Mouse (Mus musculus) MEL (cell line): ENCODE results near the gene Papola. TPM values are rescaled to one million over a fixed set of nuclear protein-coding genes. Genes with fewer than 3 reads are reported as not detected.

Source experiments
- DNase-seq: peaks from one replicate; pipeline ENCODE4 v3.0.0; 2011; ENCODE audit warnings: low read depth, low spot score
- H3K27ac ChIP-seq: 2 replicates; pipeline ENCODE4 v1.5.1; 2012; ENCODE audit warnings: low read depth, mild to moderate bottlenecking, control low read depth, low read length, moderate library complexity; ENCODE audit not compliant: control insufficient read depth
- H3K27me3 ChIP-seq, 2 experiments: fragments of 150-350 bp in 1 of 2; sonication (generic) in 1 of 2; 2 replicates each; pipeline ENCODE4 v1.6.1; 2012; ENCODE audit warnings: low read length in 2 of 2, mild to moderate bottlenecking in 2 of 2, improper control_type of control experiment in 1 of 2, moderate library complexity in 1 of 2; ENCODE audit not compliant: insufficient read depth in 2 of 2, control insufficient read depth in 1 of 2
- H3K36me3 ChIP-seq, 2 experiments: 2 replicates each; pipeline ENCODE4 v1.6.1; 2012 to 2014; ENCODE audit warnings: low read length in 2 of 2, improper control_type of control experiment in 1 of 2, inconsistent platforms in 1 of 2, mild to moderate bottlenecking in 1 of 2; ENCODE audit not compliant: insufficient read depth in 2 of 2, control insufficient read depth in 1 of 2
- H3K4me1 ChIP-seq, 2 experiments: fragments of 150-350 bp in 1 of 2; sonication (generic) in 1 of 2; 2 replicates each; pipeline ENCODE4 v1.6.1; 2012; ENCODE audit warnings: low read length in 2 of 2, improper control_type of control experiment in 1 of 2, mild to moderate bottlenecking in 1 of 2; ENCODE audit not compliant: insufficient read depth in 2 of 2, control insufficient read depth in 1 of 2
- H3K4me3 ChIP-seq, 2 experiments: fragments of 150-350 bp in 1 of 2; sonication (generic) in 1 of 2; 2 replicates each; pipeline ENCODE4 v1.5.1; 2012; ENCODE audit warnings: low read depth in 2 of 2, low read length in 2 of 2, mild to moderate bottlenecking in 2 of 2, moderate library complexity in 2 of 2, control low read depth in 1 of 2, improper control_type of control experiment in 1 of 2; ENCODE audit not compliant: control insufficient read depth in 1 of 2, insufficient read depth in 1 of 2
- H3K79me2 ChIP-seq: 2 replicates; pipeline ENCODE4 v1.6.1; 2012; ENCODE audit warnings: mild to moderate bottlenecking, low read length, moderate library complexity; ENCODE audit not compliant: control insufficient read depth, poor library complexity, insufficient read depth
- H3K9ac ChIP-seq: 2 replicates; pipeline ENCODE4 v1.6.1; 2012; ENCODE audit warnings: low read depth, mild to moderate bottlenecking, control low read depth, low read length, moderate library complexity; ENCODE audit not compliant: control insufficient read depth, poor library complexity, severe bottlenecking
- H3K9me3 ChIP-seq: fragments of 150-350 bp; sonication (generic); replicated peaks from 2 replicates; pipeline ENCODE4 v1.6.1; 2012; ENCODE audit warnings: mild to moderate bottlenecking, low read length, improper control_type of control experiment, moderate library complexity; ENCODE audit not compliant: insufficient read depth
- CHD2 ChIP-seq: IDR thresholded peaks from 2 replicates; pipeline ENCODE4 v1.6.1; 2011; ENCODE audit warnings: low read length, improper control_type of control experiment
- ELF1 ChIP-seq: IDR thresholded peaks from 2 replicates; pipeline ENCODE4 v1.6.1; 2014; ENCODE audit warnings: low read depth, mild to moderate bottlenecking, inconsistent platforms, low read length, improper control_type of control experiment, moderate library complexity
- KAT2A ChIP-seq: conservative IDR thresholded peaks from 2 replicates; pipeline ENCODE4 v1.6.1; 2012; ENCODE audit warnings: low read depth, low read length, improper control_type of control experiment, inconsistent platforms
- MAFK ChIP-seq: IDR thresholded peaks from 2 replicates; pipeline ENCODE4 v1.6.1; 2011; ENCODE audit warnings: low read depth, mild to moderate bottlenecking, low read length, improper control_type of control experiment, borderline replicate concordance
- MAZ ChIP-seq: IDR thresholded peaks from 2 replicates; pipeline ENCODE4 v1.6.1; 2012; ENCODE audit warnings: low read depth, mild to moderate bottlenecking, inconsistent platforms, low read length, improper control_type of control experiment
- MEF2A ChIP-seq: IDR thresholded peaks from 2 replicates; pipeline ENCODE4 v1.6.1; 2014; ENCODE audit warnings: low read depth, mild to moderate bottlenecking, inconsistent platforms, low read length, improper control_type of control experiment; ENCODE audit not compliant: poor library complexity, insufficient replicate concordance, severe bottlenecking; ENCODE audit errors: extremely low read depth
- POLR2A ChIP-seq, 2 experiments: IDR thresholded peaks; 2 replicates each; pipeline ENCODE4 v1.6.1; 2011 to 2012; ENCODE audit warnings: low read length in 2 of 2, mild to moderate bottlenecking in 2 of 2, control low read depth in 1 of 2, improper control_type of control experiment in 1 of 2, low read depth in 1 of 2, moderate library complexity in 1 of 2; ENCODE audit not compliant: control insufficient read depth in 1 of 2, insufficient read depth in 1 of 2, poor library complexity in 1 of 2
- POLR2AphosphoS5 ChIP-seq: IDR thresholded peaks from 2 replicates; pipeline ENCODE4 v1.6.1; 2012; ENCODE audit warnings: low read depth, borderline replicate concordance, mild to moderate bottlenecking, inconsistent platforms, low read length, moderate library complexity, mixed read lengths
- TAL1 ChIP-seq: IDR thresholded peaks from 2 replicates; pipeline ENCODE4 v1.6.1; 2012; ENCODE audit warnings: mild to moderate bottlenecking, inconsistent platforms, low read length, moderate library complexity, mixed read lengths
- TBP ChIP-seq: IDR thresholded peaks from 2 replicates; pipeline ENCODE4 v1.8.0; 2011; ENCODE audit warnings: low read depth, low read length, improper control_type of control experiment
- USF1 ChIP-seq: IDR thresholded peaks from 2 replicates; pipeline ENCODE4 v1.6.1; 2014; ENCODE audit warnings: low read depth, mild to moderate bottlenecking, inconsistent platforms, low read length, improper control_type of control experiment, moderate library complexity
- USF2 ChIP-seq, 2 experiments: IDR thresholded peaks; 2 replicates each; pipeline ENCODE4 v1.6.1; 2011 to 2012; ENCODE audit warnings: improper control_type of control experiment in 2 of 2, low read length in 2 of 2, borderline replicate concordance in 1 of 2, inconsistent platforms in 1 of 2, low read depth in 1 of 2, mild to moderate bottlenecking in 1 of 2; ENCODE audit not compliant: insufficient read depth in 1 of 2
- ZC3H11A ChIP-seq: IDR thresholded peaks from 2 replicates; pipeline ENCODE4 v1.6.1; 2012; ENCODE audit warnings: low read depth, mild to moderate bottlenecking, inconsistent platforms, low read length, improper control_type of control experiment
- ZKSCAN1 ChIP-seq: IDR thresholded peaks from 2 replicates; pipeline ENCODE4 v1.6.1; 2012; ENCODE audit warnings: low read depth, mild to moderate bottlenecking, inconsistent platforms, low read length, improper control_type of control experiment, moderate library complexity
- ZNF384 ChIP-seq: IDR thresholded peaks from 2 replicates; pipeline ENCODE4 v1.6.1; 2012; ENCODE audit warnings: low read depth, mild to moderate bottlenecking, inconsistent platforms, low read length, improper control_type of control experiment
- polyA plus RNA-seq, 2 experiments: library from polyadenylated mRNA; stranded (reverse) in 1 of 2; unstranded in 1 of 2; fragments of >175 nt in 1 of 2; fragments of >200 nt in 1 of 2; gene quantifications; 2 replicates each; pipeline versions ENCODE4 v1.2.1 to v1.2.4; 2012; ENCODE audit warnings: low replicate concordance in 2 of 2, low read depth in 1 of 2; ENCODE audit not compliant: insufficient read length in 2 of 2, insufficient read depth in 1 of 2, missing spikeins in 1 of 2
- total RNA-seq: library from RNA; depleted of rRNA; stranded (reverse); fragments of 300-350 nt; gene quantifications from 2 replicates; pipeline ENCODE4 v1.2.3, GENCODE M21; 2012

Papola gene
- total and polyA plus RNA-seq, 3 experiments = 144 to 329 (median 193) TPM

GRCm38 (mm10) chr12:105862607-105863006, 78.1 kb downstream of the Papola start:
- no peaks in the 10 kb centered on the region for H3K79me2 ChIP-seq

GRCm38 (mm10) chr12:105863436-105863835, 78.9 kb downstream of the Papola start:
- Histone ChIP-seq H3K27me3 (no peaks in the 10 kb centered on the region), H3K4me1 (no peaks in the 10 kb centered on the region), H3K4me3 (no peak overlapping the region), H3K27ac (no peak overlapping the region), H3K36me3 (no peaks in the 10 kb centered on the region), H3K9me3 (no peaks in the 10 kb centered on the region), H3K79me2 (no peaks in the 10 kb centered on the region), H3K9ac (no peak overlapping the region)
- TF ChIP-seq POLR2A (IDR thresholded peaks at IDR 0.05; ENCODE audit: control insufficient read depth in 1 of 2, insufficient read depth in 1 of 2, low read depth in 1 of 2, low read length in 2 of 2, poor library complexity in 1 of 2) (no peak), TAL1 (no peak), TBP (no peak), CHD2 (no peak), USF2 (IDR thresholded peaks at IDR 0.05; ENCODE audit: borderline replicate concordance in 1 of 2, insufficient read depth in 1 of 2, low read depth in 1 of 2, low read length in 2 of 2) (no peak), USF1 (no peak), KAT2A (no peak), POLR2AphosphoS5 (no peak), MAFK (no peak)
- no peak for DNase-seq

More at GRCm38 (mm10) chr12:105862607-105863006, 78.1 kb downstream of the Papola start:
- no peak for TF ChIP-seq ELF1
- Histone ChIP-seq H3K9me3 (no peaks in the 10 kb centered on the region), H3K4me3 (no peak overlapping the region), H3K27me3 (no peaks in the 10 kb centered on the region), H3K36me3 (no peaks in the 10 kb centered on the region), H3K4me1 (no peaks in the 10 kb centered on the region), H3K9ac (no peak overlapping the region), H3K27ac (no peak overlapping the region)
- no peak for DNase-seq

GRCm38 (mm10) chr12:105867646-105868045, 83.2 kb downstream of the Papola start:
- Histone ChIP-seq H3K4me3 (no peak overlapping the region), H3K79me2 (no peaks in the 10 kb centered on the region), H3K9ac (no peak overlapping the region), H3K4me1 (no peaks in the 10 kb centered on the region), H3K27me3 (no peaks in the 10 kb centered on the region), H3K27ac (no peak overlapping the region), H3K9me3 (no peaks in the 10 kb centered on the region), H3K36me3 (no peaks in the 10 kb centered on the region)
- DNase-seq = no peak
- no peak for TF ChIP-seq ZNF384
- no peak for TF ChIP-seq POLR2A (IDR thresholded peaks at IDR 0.05; ENCODE audit: control insufficient read depth in 1 of 2, insufficient read depth in 1 of 2, low read depth in 1 of 2, low read length in 2 of 2, poor library complexity in 1 of 2)
- no peak for TF ChIP-seq MAZ
- no peak for TF ChIP-seq ZKSCAN1
- no peak for TF ChIP-seq MEF2A
- TF ChIP-seq ZC3H11A = no peak
